Mouse (Mus musculus) forebrain, embryonic 12.5 days (tissue): ENCODE data around the gene Fst. TPM values are rescaled to one million over a fixed set of nuclear protein-coding genes. Genes with fewer than 3 reads are reported as not detected.
A peak's percentile ranks its signal among the peaks of the same experiment; 100 is the strongest.

Source experiments
- ATAC-seq: fragments of 200-750 bp; cut with Nextera tagmentation; 2 replicates; pipeline ENCODE4 v1.8.0; 2017; ENCODE audit warnings: moderate TSS enrichment; ENCODE audit not compliant: low FRiP score
- H3K27ac ChIP-seq: fragments of 300-500 bp; sonication (generic); 2 replicates; pipeline ENCODE4 v1.5.1; 2016; ENCODE audit warnings: mild to moderate bottlenecking
- H3K27me3 ChIP-seq: fragments of 300-500 bp; sonication (generic); 2 replicates; pipeline ENCODE4 v1.6.1; 2016; ENCODE audit warnings: mild to moderate bottlenecking
- H3K36me3 ChIP-seq: fragments of 300-500 bp; sonication (generic); replicated peaks from 2 replicates; pipeline ENCODE4 v1.6.1; 2016; ENCODE audit warnings: mild to moderate bottlenecking
- H3K4me1 ChIP-seq: fragments of 300-500 bp; sonication (generic); 2 replicates; pipeline ENCODE4 v1.6.1; 2016
- H3K4me2 ChIP-seq: fragments of 300-500 bp; sonication (generic); 2 replicates; pipeline ENCODE4 v1.6.1; 2016; ENCODE audit warnings: mild to moderate bottlenecking, moderate library complexity
- H3K4me3 ChIP-seq: fragments of 300-500 bp; sonication (generic); replicated peaks from 2 replicates; pipeline ENCODE4 v1.5.1; 2016; ENCODE audit warnings: mild to moderate bottlenecking
- H3K9ac ChIP-seq: fragments of 300-500 bp; sonication (generic); 2 replicates; pipeline ENCODE4 v1.6.1; 2016; ENCODE audit warnings: mild to moderate bottlenecking
- H3K9me3 ChIP-seq: fragments of 300-500 bp; sonication (generic); 2 replicates; pipeline ENCODE4 v1.6.1; 2016
- WGBS: fragments of 180-500 bp; shearing (Covaris S2); methylation state at CpG from one replicate; pipeline ENCODE4 v1.1.7; 2016; 5-methylcytosine and 5-hydroxymethylcytosine counted together
- polyA plus RNA-seq: library from polyadenylated mRNA; unstranded; fragments of >200 nt; fragmentation: Nextera tagmentation; extraction: Ambion mirVana; gene quantifications from 2 replicates; pipeline ENCODE4 v1.2.1, GENCODE M21; 2016

Gene Fst
- polyA plus RNA-seq, 1 experiment from 2014 or later = 25.9 TPM

GRCm38 (mm10) chr13:114458291-114458885 is 363 bp downstream of the Fst start:
- Histone ChIP-seq H3K27me3 (peaks cover 44% of the 10 kb centered on the region), H3K9ac (peak overlapping the region; percentile 71), H3K9me3 (no peaks in the 10 kb centered on the region), H3K4me3 (peak overlapping the region; percentile 57), H3K4me2 (peak overlapping the region; percentile 94), H3K4me1 (peaks cover 26% of the 10 kb centered on the region), H3K36me3 (no peaks in the 10 kb centered on the region), H3K27ac (peak overlapping the region; percentile 79)
- WGBS = 0% methylated on average over 54 of the region's 56 CpGs
- peak; percentile 70 for ATAC-seq

- H3K9me3 ChIP-seq = no peaks in the 10 kb centered on the region
- peak overlapping the region; percentile 57 for H3K4me3 ChIP-seq
- peaks cover 26% of the 10 kb centered on the region for H3K4me1 ChIP-seq
- peak overlapping the region; percentile 94 for H3K4me2 ChIP-seq
- H3K27me3 ChIP-seq = peaks cover 44% of the 10 kb centered on the region
- peak overlapping the region; percentile 71; the same call in 1 of the 2 replicates for H3K9ac ChIP-seq
- under 1% methylated on average over 15 of the region's 15 CpGs for WGBS
- H3K36me3 ChIP-seq = no peaks in the 10 kb centered on the region
- no peak overlapping the region for H3K27ac ChIP-seq
- no peak for ATAC-seq
Observed at GRCm38 (mm10) chr13:114457567-114458120, 1.1 kb downstream of the Fst start.

- H3K9ac ChIP-seq = peak overlapping the region; percentile 51
- WGBS = under 1% methylated on average over 44 of the region's 44 CpGs
- H3K9me3 ChIP-seq = no peaks in the 10 kb centered on the region
- peak overlapping the region; percentile 94 for H3K4me2 ChIP-seq
- no peaks in the 10 kb centered on the region for H3K36me3 ChIP-seq
- peaks cover 26% of the 10 kb centered on the region for H3K4me1 ChIP-seq
- peak overlapping the region; percentile 57 for H3K4me3 ChIP-seq
- H3K27ac ChIP-seq = no peak overlapping the region
- ATAC-seq = no peak
- H3K27me3 ChIP-seq = peaks cover 44% of the 10 kb centered on the region
Observed at GRCm38 (mm10) chr13:114456766-114457566, 1.8 kb downstream of the Fst start.

- Histone ChIP-seq H3K9me3 (0 out of 2 replicates have a peak, but pooled peaks cover 4% of the 10 kb centered on the region), H3K4me1 (peaks cover 26% of the 10 kb centered on the region), H3K4me2 (peak overlapping the region; percentile 94), H3K9ac (0 out of 2 replicates have a peak overlapping the region, but pooled peaks have one; percentile 51), H3K36me3 (no peaks in the 10 kb centered on the region), H3K27me3 (peaks cover 38% of the 10 kb centered on the region), H3K27ac (no peak overlapping the region), H3K4me3 (peak overlapping the region; percentile 57)
- no peak for ATAC-seq
- WGBS = under 1% methylated on average over 14 of the region's 14 CpGs
Observed at GRCm38 (mm10) chr13:114456224-114456623, 2.5 kb downstream of the Fst start.

GRCm38 (mm10) chr13:114455788-114456187 is 3.0 kb downstream of the Fst start:
- no peaks in the 10 kb centered on the region for H3K36me3 ChIP-seq
- H3K9ac ChIP-seq = 0 out of 2 replicates have a peak overlapping the region, but pooled peaks have one; percentile 29
- no peak overlapping the region for H3K27ac ChIP-seq
- 0 out of 2 replicates have a peak, but pooled peaks cover 4% of the 10 kb centered on the region for H3K9me3 ChIP-seq
- no peak for ATAC-seq
- peak overlapping the region; percentile 94 for H3K4me2 ChIP-seq
- peaks cover 26% of the 10 kb centered on the region for H3K4me1 ChIP-seq
- H3K4me3 ChIP-seq = peak overlapping the region; percentile 57
- peaks cover 38% of the 10 kb centered on the region for H3K27me3 ChIP-seq
- WGBS = 17% methylated on average over 13 of the region's 13 CpGs

- Histone ChIP-seq H3K27me3 (no peaks in the 10 kb centered on the region), H3K4me1 (no peaks in the 10 kb centered on the region), H3K4me3 (no peak overlapping the region), H3K36me3 (no peaks in the 10 kb centered on the region), H3K9ac (no peak overlapping the region), H3K27ac (no peak overlapping the region), H3K9me3 (0 out of 2 replicates have a peak, but pooled peaks cover 4% of the 10 kb centered on the region), H3K4me2 (no peak overlapping the region)
- 76% methylated on average over 2 of the region's 2 CpGs for WGBS
- no peak for ATAC-seq
Observed at GRCm38 (mm10) chr13:114447213-114447612, 11.5 kb downstream of the Fst start.

- no peak overlapping the region for H3K4me3 ChIP-seq
- H3K4me2 ChIP-seq = no peak overlapping the region
- no peak for ATAC-seq
- H3K9me3 ChIP-seq = no peaks in the 10 kb centered on the region
- H3K27ac ChIP-seq = no peak overlapping the region
- H3K4me1 ChIP-seq = no peaks in the 10 kb centered on the region
- no peak overlapping the region for H3K9ac ChIP-seq
- WGBS = 74% methylated on average over 5 of the region's 5 CpGs
- H3K27me3 ChIP-seq = no peaks in the 10 kb centered on the region
- H3K36me3 ChIP-seq = no peaks in the 10 kb centered on the region
Observed at GRCm38 (mm10) chr13:114432491-114432890, 26.3 kb downstream of the Fst start.

- WGBS = 90% methylated on average over 5 of the region's 5 CpGs
- no peaks in the 10 kb centered on the region for H3K36me3 ChIP-seq
- H3K9me3 ChIP-seq = no peaks in the 10 kb centered on the region
- ATAC-seq = no peak
- no peaks in the 10 kb centered on the region for H3K27me3 ChIP-seq
- H3K4me3 ChIP-seq = no peak overlapping the region
- H3K4me2 ChIP-seq = no peak overlapping the region
- no peak overlapping the region for H3K27ac ChIP-seq
- H3K4me1 ChIP-seq = no peaks in the 10 kb centered on the region
- H3K9ac ChIP-seq = no peak overlapping the region
Observed at GRCm38 (mm10) chr13:114425230-114425629, 33.5 kb downstream of the Fst start.

GRCm38 (mm10) chr13:114420235-114420634 is 38.5 kb downstream of the Fst start:
- Histone ChIP-seq H3K4me3 (no peak overlapping the region), H3K27ac (no peak overlapping the region), H3K4me2 (no peak overlapping the region), H3K27me3 (no peaks in the 10 kb centered on the region), H3K4me1 (no peaks in the 10 kb centered on the region), H3K9me3 (no peaks in the 10 kb centered on the region), H3K36me3 (no peaks in the 10 kb centered on the region), H3K9ac (no peak overlapping the region)
- 86% methylated on average over 8 of the region's 8 CpGs for WGBS
- ATAC-seq = no peak

- no peaks in the 10 kb centered on the region for H3K27me3 ChIP-seq
- no peak overlapping the region for H3K4me2 ChIP-seq
- WGBS = 84% methylated on average over 3 of the region's 3 CpGs
- no peak for ATAC-seq
- no peaks in the 10 kb centered on the region for H3K9me3 ChIP-seq
- H3K9ac ChIP-seq = no peak overlapping the region
- H3K27ac ChIP-seq = no peak overlapping the region
- no peak overlapping the region for H3K4me3 ChIP-seq
- H3K36me3 ChIP-seq = no peaks in the 10 kb centered on the region
- H3K4me1 ChIP-seq = no peaks in the 10 kb centered on the region
Observed at GRCm38 (mm10) chr13:114419364-114419763, 39.4 kb downstream of the Fst start.

GRCm38 (mm10) chr13:114412326-114412725 is 46.4 kb downstream of the Fst start:
- Histone ChIP-seq H3K4me2 (no peak overlapping the region), H3K27me3 (no peaks in the 10 kb centered on the region), H3K9me3 (no peaks in the 10 kb centered on the region), H3K27ac (no peak overlapping the region), H3K4me3 (no peak overlapping the region), H3K4me1 (0 out of 2 replicates have a peak, but pooled peaks cover 1% of the 10 kb centered on the region), H3K36me3 (no peaks in the 10 kb centered on the region), H3K9ac (no peak overlapping the region)
- no peak for ATAC-seq

GRCm38 (mm10) chr13:114406866-114407265 is 51.9 kb downstream of the Fst start:
- Histone ChIP-seq H3K36me3 (no peaks in the 10 kb centered on the region), H3K27ac (no peak overlapping the region), H3K4me2 (no peak overlapping the region), H3K9ac (no peak overlapping the region), H3K4me3 (no peak overlapping the region), H3K27me3 (no peaks in the 10 kb centered on the region), H3K4me1 (peaks cover 17% of the 10 kb centered on the region), H3K9me3 (no peaks in the 10 kb centered on the region)
- 2% methylated on average over 5 of the region's 5 CpGs for WGBS
- ATAC-seq = no peak
